Mouse (Mus musculus): Measurements from ENCODE around the gene Wbp1. TPM values are rescaled to one million over a fixed set of nuclear protein-coding genes. Genes with fewer than 3 reads are reported as not detected.
A peak's percentile ranks its signal among the peaks of the same experiment; 100 is the strongest.

Wbp1 gene
- polyA plus RNA-seq, 1 experiment from 2014 or later: 91.3 TPM

- peak; percentile 84 for ATAC-seq (ENCODE audit: insufficient number of reproducible peaks, low FRiP score)
- Histone ChIP-seq H3K9me3 (replicated peaks) (no peaks in the 10 kb centered on the region; the same call in 1 of the 2 replicates), H3K4me2 (peak overlapping the region; percentile 100), H3K27me3 (replicated peaks) (peaks cover 13% of the 10 kb centered on the region), H3K27ac (ENCODE audit: poor library complexity, severe bottlenecking) (peak overlapping the region; percentile 68), H3K4me1 (replicated peaks) (peaks cover 15% of the 10 kb centered on the region), H3K9ac (peak overlapping the region; percentile 90), H3K4me3 (peak overlapping the region; percentile 74), H3K36me3 (0 out of 2 replicates have a peak, but pooled peaks cover 7% of the 10 kb centered on the region)
- under 1% methylated on average over 74 of the region's 74 CpGs for WGBS
Measured at GRCm38 (mm10) chr6:83101688-83102556, 19.4 kb downstream of the Wbp1 start.

GRCm38 (mm10) chr6:83101316-83101687 lies 20.1 kb downstream of the Wbp1 start, which contains the start of the genes Ccdc142 and Gm42688:
Gene Ccdc142, plus strand, starts transcription at chr6:83101601.
Gene Gm42688, plus strand, starts transcription at chr6:83101617.
- H3K4me1 ChIP-seq (replicated peaks): peaks cover 15% of the 10 kb centered on the region
- peak; percentile 86 for ATAC-seq (ENCODE audit: insufficient number of reproducible peaks, low FRiP score)
- peak within 1 kb of the TSS; percentile 68 for H3K27ac ChIP-seq (ENCODE audit: poor library complexity, severe bottlenecking)
- H3K4me3 ChIP-seq: peak within 1 kb of the TSS; percentile 74
- 0 out of 2 replicates have a peak, but pooled peaks cover 7% of the 10 kb centered on the region for H3K36me3 ChIP-seq
- H3K9ac ChIP-seq: peak within 1 kb of the TSS; percentile 90
- no peaks in the 10 kb centered on the region; the same call in 1 of the 2 replicates for H3K9me3 ChIP-seq (replicated peaks)
- peak within 1 kb of the TSS; percentile 100 for H3K4me2 ChIP-seq
- WGBS: under 1% methylated on average over 25 of the region's 25 CpGs
- H3K27me3 ChIP-seq (replicated peaks): peaks cover 17% of the 10 kb centered on the region

GRCm38 (mm10) chr6:83098411-83098810 lies 22.9 kb downstream of the Wbp1 start:
- H3K9ac ChIP-seq: no peak overlapping the region
- no peak overlapping the region for H3K27ac ChIP-seq (ENCODE audit: poor library complexity, severe bottlenecking)
- ATAC-seq (ENCODE audit: insufficient number of reproducible peaks, low FRiP score): no peak
- peaks cover 7% of the 10 kb centered on the region; the same call in 1 of the 2 replicates for H3K9me3 ChIP-seq (replicated peaks)
- no peak overlapping the region for H3K4me3 ChIP-seq
- H3K36me3 ChIP-seq: no peaks in the 10 kb centered on the region
- no peak overlapping the region for H3K4me2 ChIP-seq
- peaks cover 34% of the 10 kb centered on the region for H3K27me3 ChIP-seq (replicated peaks)
- peaks cover 13% of the 10 kb centered on the region for H3K4me1 ChIP-seq (replicated peaks)
- WGBS: 57% methylated on average over 2 of the region's 2 CpGs

- 41% methylated on average over 6 of the region's 6 CpGs for WGBS
Measured at GRCm38 (mm10) chr6:83095968-83096367, 25.4 kb downstream of the Wbp1 start.

GRCm38 (mm10) chr6:83092416-83093127 lies 28.8 kb downstream of the Wbp1 start:
- H3K27ac ChIP-seq (ENCODE audit: poor library complexity, severe bottlenecking): no peak overlapping the region
- H3K4me2 ChIP-seq: no peak overlapping the region
- no peak overlapping the region for H3K4me3 ChIP-seq
- no peaks in the 10 kb centered on the region for H3K36me3 ChIP-seq
- H3K4me1 ChIP-seq (replicated peaks): peaks cover 11% of the 10 kb centered on the region
- peaks cover 7% of the 10 kb centered on the region; the same call in 1 of the 2 replicates for H3K9me3 ChIP-seq (replicated peaks)
- no peak overlapping the region for H3K9ac ChIP-seq
- H3K27me3 ChIP-seq (replicated peaks): peaks cover 60% of the 10 kb centered on the region
- no peak for ATAC-seq (ENCODE audit: insufficient number of reproducible peaks, low FRiP score)
- 33% methylated on average over 6 of the region's 6 CpGs for WGBS

More at GRCm38 (mm10) chr6:83095968-83096367, 25.4 kb downstream of the Wbp1 start:
- peaks cover 5% of the 10 kb centered on the region; the same call in 1 of the 2 replicates for H3K4me1 ChIP-seq (replicated peaks)
- no peak overlapping the region for H3K4me2 ChIP-seq
- H3K9me3 ChIP-seq (replicated peaks): peaks cover 7% of the 10 kb centered on the region; the same call in 1 of the 2 replicates
- no peaks in the 10 kb centered on the region for H3K36me3 ChIP-seq
- no peak overlapping the region for H3K9ac ChIP-seq
- H3K27me3 ChIP-seq (replicated peaks): peaks cover 37% of the 10 kb centered on the region
- no peak overlapping the region for H3K4me3 ChIP-seq
- ATAC-seq (ENCODE audit: insufficient number of reproducible peaks, low FRiP score): no peak
- no peak overlapping the region for H3K27ac ChIP-seq (ENCODE audit: poor library complexity, severe bottlenecking)

- H3K9me3 ChIP-seq (replicated peaks): no peaks in the 10 kb centered on the region
- peaks cover 25% of the 10 kb centered on the region for H3K4me1 ChIP-seq (replicated peaks)
- 11% methylated on average over 9 of the region's 9 CpGs for WGBS
- H3K4me3 ChIP-seq: peak overlapping the region; percentile 39
- no peak for ATAC-seq (ENCODE audit: insufficient number of reproducible peaks, low FRiP score)
- peak overlapping the region; percentile 68 for H3K4me2 ChIP-seq
- H3K36me3 ChIP-seq: no peaks in the 10 kb centered on the region
- peaks cover 82% of the 10 kb centered on the region for H3K27me3 ChIP-seq (replicated peaks)
- no peak overlapping the region for H3K27ac ChIP-seq (ENCODE audit: poor library complexity, severe bottlenecking)
- no peak overlapping the region for H3K9ac ChIP-seq
Measured at GRCm38 (mm10) chr6:83087926-83088260, 33.5 kb downstream of the Wbp1 start.

GRCm38 (mm10) chr6:83087205-83087925 lies 34.0 kb downstream of the Wbp1 start:
- peak overlapping the region; percentile 1; the same call in 1 of the 2 replicates for H3K9ac ChIP-seq
- WGBS: 1% methylated on average over 47 of the region's 47 CpGs
- peak overlapping the region; percentile 39 for H3K4me3 ChIP-seq
- no peak overlapping the region for H3K27ac ChIP-seq (ENCODE audit: poor library complexity, severe bottlenecking)
- no peaks in the 10 kb centered on the region for H3K9me3 ChIP-seq (replicated peaks)
- H3K4me2 ChIP-seq: peak overlapping the region; percentile 68
- peaks cover 83% of the 10 kb centered on the region for H3K27me3 ChIP-seq (replicated peaks)
- peaks cover 22% of the 10 kb centered on the region for H3K4me1 ChIP-seq (replicated peaks)
- peaks cover 2% of the 10 kb centered on the region; the same call in 1 of the 2 replicates for H3K36me3 ChIP-seq
- no peak for ATAC-seq (ENCODE audit: insufficient number of reproducible peaks, low FRiP score)

GRCm38 (mm10) chr6:83086121-83087035 lies 35.0 kb downstream of the Wbp1 start, which contains the start of gene Lbx2:
Gene Lbx2, plus strand, starts transcription at chr6:83086367.
- H3K4me2 ChIP-seq: peak within 1 kb of the TSS; percentile 68
- ATAC-seq (ENCODE audit: insufficient number of reproducible peaks, low FRiP score): no peak
- peaks cover 9% of the 10 kb centered on the region for H3K36me3 ChIP-seq
- H3K4me3 ChIP-seq: peak within 1 kb of the TSS; percentile 39
- no peak within 1 kb of the TSS for H3K27ac ChIP-seq (ENCODE audit: poor library complexity, severe bottlenecking)
- 3% methylated on average over 35 of the region's 42 CpGs for WGBS
- H3K27me3 ChIP-seq (replicated peaks): peaks cover 90% of the 10 kb centered on the region
- H3K9ac ChIP-seq: peak within 1 kb of the TSS; percentile 27; the same call in 1 of the 2 replicates
- H3K9me3 ChIP-seq (replicated peaks): no peaks in the 10 kb centered on the region
- peaks cover 22% of the 10 kb centered on the region for H3K4me1 ChIP-seq (replicated peaks)

- no peak overlapping the region for H3K4me2 ChIP-seq
- 10% methylated on average over 6 of the region's 6 CpGs for WGBS
- no peak overlapping the region for H3K27ac ChIP-seq (ENCODE audit: poor library complexity, severe bottlenecking)
- no peak for ATAC-seq (ENCODE audit: insufficient number of reproducible peaks, low FRiP score)
- H3K9ac ChIP-seq: no peak overlapping the region
- H3K9me3 ChIP-seq (replicated peaks): no peaks in the 10 kb centered on the region
- H3K36me3 ChIP-seq: peaks cover 23% of the 10 kb centered on the region
- peaks cover 22% of the 10 kb centered on the region for H3K4me1 ChIP-seq (replicated peaks)
- H3K4me3 ChIP-seq: no peak overlapping the region
- H3K27me3 ChIP-seq (replicated peaks): peaks cover 77% of the 10 kb centered on the region
Measured at GRCm38 (mm10) chr6:83084477-83084876, 36.9 kb downstream of the Wbp1 start.

GRCm38 (mm10) chr6:83083497-83083896 lies 37.9 kb downstream of the Wbp1 start:
- Histone ChIP-seq H3K9me3 (replicated peaks) (no peaks in the 10 kb centered on the region), H3K27me3 (replicated peaks) (peaks cover 68% of the 10 kb centered on the region), H3K4me2 (no peak overlapping the region), H3K27ac (ENCODE audit: poor library complexity, severe bottlenecking) (no peak overlapping the region), H3K4me3 (no peak overlapping the region), H3K4me1 (replicated peaks) (peaks cover 29% of the 10 kb centered on the region), H3K36me3 (peaks cover 23% of the 10 kb centered on the region), H3K9ac (no peak overlapping the region)
- ATAC-seq (ENCODE audit: insufficient number of reproducible peaks, low FRiP score): no peak
- WGBS: 17% methylated on average over 5 of the region's 5 CpGs

Measured in heart, embryonic 12.5 days (tissue).